Mouse (Mus musculus) kidney, postnatal 14 days (tissue): ENCODE measurements around the gene Vangl1.

Experiments
- DNase-seq: peaks from one replicate; pipeline ENCODE4 v3.0.0; 2022; ENCODE audit warnings: mixed read lengths

Vangl1 gene

GRCm38 (mm10) chr3:102197746-102198145 is 6.7 kb downstream of the Vangl1 start:
- DNase-seq, result no peak

DNA sequence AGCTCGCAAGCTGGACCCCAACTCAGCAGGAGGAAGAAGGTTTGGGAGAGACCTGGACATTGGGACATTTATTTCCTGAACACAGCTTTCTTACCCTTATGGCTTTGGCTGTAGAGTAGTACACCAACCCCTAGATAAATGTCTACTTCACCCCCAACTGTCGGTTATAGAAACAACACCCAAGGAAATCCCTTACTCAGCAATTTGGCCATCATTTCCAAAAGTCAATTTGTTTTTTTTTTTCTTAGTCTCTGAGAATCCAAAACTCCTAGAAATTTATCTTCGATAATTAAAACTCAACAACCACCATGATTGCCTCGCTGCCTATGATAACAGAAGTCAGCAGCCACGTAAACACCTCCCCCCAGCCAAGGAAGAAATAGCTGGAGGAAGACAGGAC is 7.3 kb downstream of the Vangl1 start:
- DNase-seq, result no peak

DNA sequence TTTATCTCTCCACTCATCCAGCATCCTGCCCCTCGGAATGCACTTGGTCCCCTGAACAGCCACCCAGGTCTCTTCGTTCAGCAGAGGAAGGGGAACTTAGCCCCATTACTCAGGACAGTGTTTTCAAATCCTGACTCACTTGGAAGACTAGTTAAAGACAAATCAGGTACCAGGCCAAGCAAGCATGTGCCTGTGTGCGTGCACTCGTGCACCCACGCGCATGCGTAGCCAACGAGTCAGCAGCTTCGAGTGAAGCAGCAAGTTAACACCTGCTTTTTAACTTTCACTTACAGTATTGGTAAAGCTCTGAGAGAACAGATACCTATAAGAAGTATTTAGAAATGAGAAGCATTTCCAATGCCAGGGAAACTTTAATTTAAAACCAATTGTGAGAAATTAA is 8.3 kb downstream of the Vangl1 start:
- DNase-seq, result no peak

- DNase-seq, result peak; percentile 25
Observed at GRCm38 (mm10) chr3:102195762-102196161, 8.7 kb downstream of the Vangl1 start.

GRCm38 (mm10) chr3:102194291-102195051 is 10.0 kb downstream of the Vangl1 start:
- DNase-seq, result peak; percentile 41

GRCm38 (mm10) chr3:102193488-102194290 is 10.8 kb downstream of the Vangl1 start:
- DNase-seq, result peak; percentile 64

- DNase-seq, result peak; percentile 62
Observed at GRCm38 (mm10) chr3:102192621-102193020, 11.9 kb downstream of the Vangl1 start.

DNA sequence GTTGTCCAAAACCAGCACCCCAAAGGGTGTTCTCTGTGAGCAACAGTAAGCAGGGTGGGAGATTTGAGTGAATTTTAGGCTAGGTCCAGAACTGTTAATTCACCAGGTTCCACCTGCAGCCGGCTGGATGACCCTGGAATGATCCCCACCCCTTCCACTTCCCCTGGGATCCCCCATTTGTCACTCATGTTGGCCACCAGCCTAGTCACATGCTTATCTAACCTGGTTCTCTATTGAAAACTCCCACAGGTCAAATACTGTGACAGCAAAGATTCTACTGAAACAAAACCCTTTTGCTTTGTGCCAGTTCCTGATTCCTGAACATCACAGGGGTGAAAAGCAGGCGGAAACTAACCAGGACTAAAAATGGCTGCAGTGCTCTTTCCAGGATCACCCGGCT is 12.9 kb downstream of the Vangl1 start:
- peak; percentile 28 for DNase-seq

- no peak for DNase-seq
Observed at GRCm38 (mm10) chr3:102190642-102191041, 13.9 kb downstream of the Vangl1 start.

DNA sequence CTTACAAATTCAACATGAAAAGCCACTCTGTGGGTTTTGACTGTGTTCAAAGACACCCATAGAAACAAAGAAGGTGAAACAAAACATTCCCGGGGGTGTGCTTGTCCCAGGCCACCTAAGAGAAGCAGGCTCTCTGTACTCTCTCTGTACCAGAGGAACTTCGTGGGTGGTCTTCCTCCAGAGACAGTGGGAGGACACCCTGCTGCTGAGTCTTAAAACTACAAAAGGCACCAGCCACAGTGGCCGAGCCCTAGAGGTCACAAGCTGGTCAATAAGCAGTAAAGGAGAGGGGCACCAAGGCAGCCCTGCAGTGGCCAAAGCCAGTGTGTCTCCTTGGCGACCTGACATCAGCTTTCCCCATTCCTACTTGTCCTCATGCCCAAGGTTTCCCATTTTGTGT is 14.5 kb downstream of the Vangl1 start:
- no peak for DNase-seq

- peak; percentile 40 for DNase-seq
Observed at GRCm38 (mm10) chr3:102188972-102189371, 15.5 kb downstream of the Vangl1 start.

DNA sequence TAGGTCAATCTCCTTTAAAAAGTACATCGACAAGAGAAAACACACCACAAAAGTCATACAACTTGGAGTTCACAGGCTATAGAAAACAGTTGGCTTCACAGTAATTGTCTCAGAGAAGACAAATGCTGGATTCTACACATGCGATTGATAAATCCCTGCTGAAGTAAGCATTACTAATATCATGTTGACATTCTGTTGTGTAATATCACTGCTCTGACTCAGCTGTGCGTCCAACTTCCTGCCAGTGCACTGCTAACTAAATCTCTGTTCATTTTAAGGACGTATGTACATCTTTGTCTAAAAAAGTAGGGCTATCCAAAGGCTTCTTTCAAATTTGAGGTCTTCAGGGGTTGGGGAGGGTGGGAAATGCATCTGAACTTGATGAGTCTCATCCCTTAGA is 17.1 kb downstream of the Vangl1 start:
- no peak for DNase-seq

DNA sequence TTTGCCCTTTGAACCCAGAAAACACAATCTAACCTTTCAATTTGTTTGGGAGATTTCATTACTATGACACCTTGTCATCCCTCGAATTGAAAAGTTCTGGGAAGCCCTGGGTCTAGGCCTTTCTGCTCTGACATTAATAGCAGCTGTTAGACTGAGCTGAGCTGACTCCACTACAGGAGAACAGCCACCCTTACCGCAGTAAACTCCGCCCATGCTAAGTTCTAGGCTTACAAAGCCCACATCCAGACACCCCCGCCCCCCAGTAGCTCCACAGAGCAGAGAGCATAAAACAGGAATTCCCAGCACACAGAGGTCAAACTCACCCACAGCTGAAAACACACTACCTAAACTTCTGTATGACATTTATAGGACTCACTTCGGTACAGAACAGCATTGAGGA is 19.8 kb downstream of the Vangl1 start:
- DNase-seq, result no peak

DNA sequence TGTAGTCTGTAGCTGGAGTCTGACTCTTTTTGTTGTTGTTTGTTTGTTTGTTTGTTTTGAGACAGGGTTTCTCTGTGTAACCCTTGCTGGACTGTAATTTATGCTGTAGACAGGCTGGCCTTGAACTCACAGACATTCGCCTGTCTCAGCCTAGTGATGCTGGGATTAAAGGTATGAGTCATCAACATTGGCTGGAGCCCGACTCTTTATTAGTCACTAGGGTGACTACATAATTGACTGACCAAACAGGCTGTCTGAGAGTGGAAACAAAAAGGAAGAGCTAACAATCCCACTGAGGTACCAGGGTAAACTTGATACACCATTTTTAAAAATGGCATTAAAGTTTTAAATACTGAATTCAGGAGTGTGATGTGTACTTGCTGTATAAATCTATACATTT is 21.9 kb downstream of the Vangl1 start:
- no peak for DNase-seq

DNA sequence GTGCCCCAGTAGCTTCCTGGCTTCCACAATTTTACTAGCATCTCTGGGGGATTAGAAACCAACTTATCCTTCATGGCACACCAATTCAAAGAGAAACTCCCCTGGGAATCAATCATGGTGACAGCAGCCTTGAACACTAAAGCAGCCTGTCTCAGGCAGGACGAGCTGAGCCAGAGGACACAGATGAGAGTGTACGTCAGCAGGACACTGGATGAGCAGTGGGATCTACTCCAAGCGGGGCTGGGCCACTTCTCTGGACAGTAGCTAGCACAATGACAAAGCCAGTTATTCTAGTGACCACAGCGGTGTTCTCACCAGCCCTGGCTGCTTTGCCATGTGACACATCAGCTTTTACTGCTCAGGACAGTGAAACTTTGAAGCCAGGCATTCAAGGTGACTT is 23.3 kb downstream of the Vangl1 start:
- no peak for DNase-seq

GRCm38 (mm10) chr3:102180746-102181145 is 23.7 kb downstream of the Vangl1 start:
- peak; percentile 53 for DNase-seq

- no peak for DNase-seq
Observed at GRCm38 (mm10) chr3:102179869-102180268, 24.6 kb downstream of the Vangl1 start.

DNA sequence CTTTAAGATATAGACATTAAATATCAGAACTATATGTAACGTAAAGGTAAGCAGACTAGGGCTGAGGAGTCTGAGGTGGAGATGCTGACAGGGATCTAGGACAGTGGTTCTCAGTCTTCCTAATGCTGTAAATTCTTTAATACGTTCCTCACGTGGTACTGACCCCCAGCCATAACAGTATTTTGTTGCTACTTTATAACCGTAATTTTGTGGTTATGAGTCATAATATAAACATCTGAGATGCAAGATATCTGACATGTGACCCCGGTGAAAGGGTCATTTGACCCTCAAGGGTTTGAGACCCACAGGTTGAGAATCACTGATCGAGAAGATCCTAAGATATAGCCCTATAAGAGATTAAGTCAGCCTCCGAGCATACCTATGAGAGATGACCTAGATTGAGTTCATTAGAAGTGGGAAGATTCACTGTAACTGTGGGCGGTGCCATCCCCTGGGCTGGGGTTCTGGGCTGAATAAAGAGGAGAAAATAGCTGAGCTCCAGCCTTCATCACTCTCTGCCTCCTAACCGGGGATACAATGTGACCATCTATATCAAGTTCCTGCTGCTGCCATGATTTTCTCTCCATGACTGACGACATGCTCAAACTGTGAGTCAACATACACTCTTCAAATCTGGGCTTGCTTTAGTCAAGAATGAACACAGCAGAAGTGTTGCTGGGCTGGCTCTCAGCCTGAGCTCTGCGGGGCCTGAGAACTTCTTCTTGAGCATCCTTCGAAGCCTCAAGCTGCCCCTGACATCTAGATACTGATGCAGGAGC is 26.5 kb downstream of the Vangl1 start:
- DNase-seq, result no peak

DNA sequence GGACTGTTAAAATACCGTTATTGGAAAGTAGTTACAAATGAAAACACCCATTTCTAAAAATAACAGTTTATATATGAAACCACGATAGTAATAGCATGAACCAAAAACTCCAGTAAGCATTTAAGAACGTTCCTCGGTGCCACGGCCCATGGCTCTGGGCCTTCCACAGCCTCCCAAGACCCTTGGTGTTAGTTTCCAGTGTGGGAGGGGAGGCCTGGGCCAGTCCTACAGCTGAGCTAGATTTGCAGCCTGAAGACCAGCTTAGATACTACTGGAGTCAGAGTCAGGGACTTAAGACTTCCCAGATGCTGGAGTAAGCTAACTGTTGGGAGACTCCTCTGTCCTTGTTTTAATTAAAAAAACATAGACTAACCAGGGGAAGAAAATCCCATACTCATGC is 28.4 kb downstream of the Vangl1 start:
- DNase-seq, result no peak

GRCm38 (mm10) chr3:102175701-102176100 is 28.8 kb downstream of the Vangl1 start:
- no peak for DNase-seq

GRCm38 (mm10) chr3:102174118-102174865 is 30.2 kb downstream of the Vangl1 start:
- DNase-seq, result no peak

DNA sequence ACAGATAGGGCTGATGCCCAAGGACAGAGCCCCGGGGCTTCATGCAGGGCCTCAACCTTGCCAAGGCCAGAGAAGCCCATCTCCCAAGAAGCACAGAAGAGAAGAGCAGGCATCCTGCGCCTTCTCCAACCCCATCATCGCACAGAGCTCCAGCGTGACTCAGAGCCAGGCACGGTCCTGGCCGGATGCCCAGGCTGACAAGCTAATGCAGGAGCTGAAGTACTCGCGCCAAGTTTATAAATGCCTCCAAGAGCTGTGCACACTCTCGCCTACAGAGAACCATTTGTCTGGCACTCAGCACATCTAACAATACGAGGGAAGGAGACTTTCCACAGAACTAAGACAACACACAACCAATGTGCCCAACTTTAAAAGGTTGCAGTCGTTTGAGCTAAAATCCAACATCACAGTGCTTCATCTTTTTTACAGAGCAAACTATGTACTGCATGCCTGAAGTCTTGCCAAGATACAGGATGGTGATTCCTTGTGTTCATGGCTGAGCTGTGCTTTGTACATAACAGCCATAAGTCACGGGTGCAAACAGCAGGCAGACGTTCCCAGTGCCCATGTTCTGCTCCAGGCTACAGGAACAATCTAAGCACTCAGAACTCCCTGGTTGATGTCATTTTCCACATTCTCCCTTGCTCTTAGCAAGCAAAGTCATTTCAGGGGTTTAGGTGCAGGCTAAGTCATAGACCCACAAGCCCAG is 35.1 kb downstream of the Vangl1 start:
- DNase-seq, result peak; percentile 94
